Mouse (Mus musculus) kidney, adult 2 months (tissue): ENCODE data around the gene Foxp1.

Experiments used
- CTCF ChIP-seq: fragments of 200-500 bp; conservative IDR thresholded peaks from 2 replicates; pipeline ENCODE4 v1.5.1; 2011; ENCODE audit warnings: low read depth, mild to moderate bottlenecking, control low read depth, low read length, moderate library complexity, mixed read lengths; ENCODE audit not compliant: insufficient read depth, insufficient read length
- POLR2A ChIP-seq: fragments of 200-500 bp; IDR thresholded peaks from one replicate; pipeline ENCODE4 v1.6.1; 2011; ENCODE audit warnings: low read depth, low read length, control low read depth

- no peak for TF ChIP-seq CTCF
- no peak for TF ChIP-seq POLR2A
Observed at GRCm38 (mm10) chr6:99118534-99118933, 404.0 kb downstream of the Foxp1 start.
